Mouse (Mus musculus) neural tube, embryonic 15.5 days (tissue): Measurements from ENCODE around the gene Lcn9. TPM values are rescaled to one million over a fixed set of nuclear protein-coding genes. Genes with fewer than 3 reads are reported as not detected.
A peak's percentile ranks its signal among the peaks of the same experiment; 100 is the strongest.
"Not testable (repeated sequence)": the region's sequence is repeated elsewhere in the genome, so short reads cannot be mapped to it uniquely, and the experiment has no call there.

Experiments used
- ATAC-seq: fragments of 200-750 bp; cut with Nextera tagmentation; 2 replicates; pipeline ENCODE4 v1.8.0; 2017; ENCODE audit warnings: mild to moderate bottlenecking, moderate TSS enrichment, moderate library complexity; ENCODE audit not compliant: low FRiP score
- H3K27ac ChIP-seq: fragments of 300-500 bp; sonication (generic); replicated peaks from 2 replicates; pipeline ENCODE4 v1.5.1; 2015; ENCODE audit warnings: mild to moderate bottlenecking, inconsistent platforms
- H3K27me3 ChIP-seq: fragments of 300-500 bp; sonication (generic); replicated peaks from 2 replicates; pipeline ENCODE4 v1.6.1; 2015; ENCODE audit warnings: inconsistent platforms
- H3K36me3 ChIP-seq: fragments of 300-500 bp; sonication (generic); 2 replicates; pipeline ENCODE4 v1.6.1; 2015; ENCODE audit warnings: inconsistent platforms
- H3K4me1 ChIP-seq: fragments of 300-500 bp; sonication (generic); 2 replicates; pipeline ENCODE4 v1.6.1; 2015; ENCODE audit warnings: inconsistent platforms
- H3K4me2 ChIP-seq: fragments of 300-500 bp; sonication (generic); 2 replicates; pipeline ENCODE4 v1.6.1; 2015; ENCODE audit warnings: inconsistent platforms, mild to moderate bottlenecking, moderate library complexity
- H3K4me3 ChIP-seq: fragments of 300-500 bp; sonication (generic); replicated peaks from 2 replicates; pipeline ENCODE4 v1.5.1; 2015; ENCODE audit warnings: mild to moderate bottlenecking, inconsistent platforms
- H3K9ac ChIP-seq: fragments of 300-500 bp; sonication (generic); replicated peaks from 2 replicates; pipeline ENCODE4 v1.6.1; 2015; ENCODE audit warnings: mild to moderate bottlenecking, inconsistent platforms
- H3K9me3 ChIP-seq: fragments of 300-500 bp; sonication (generic); replicated peaks from 2 replicates; pipeline ENCODE4 v1.6.1; 2016; ENCODE audit warnings: inconsistent platforms
- WGBS: fragments of 180-500 bp; shearing (Covaris S2); methylation state at CpG from one replicate; pipeline ENCODE4 v1.1.7; 2015; ENCODE audit warnings: mixed read lengths; 5-methylcytosine and 5-hydroxymethylcytosine counted together
- polyA plus RNA-seq: library from polyadenylated mRNA; unstranded; fragments of >200 nt; fragmentation: Nextera tagmentation; extraction: Ambion mirVana; gene quantifications from 2 replicates; pipeline ENCODE4 v1.2.1, GENCODE M21; 2015

The Lcn9 gene
- polyA plus RNA-seq, 1 experiment from 2014 or later: not detected

GRCm38 (mm10) chr2:25811711-25812110, 11.2 kb upstream of the Lcn9 start:
- Histone ChIP-seq H3K4me1 (no peaks in the 10 kb centered on the region), H3K9ac (no peak overlapping the region), H3K27me3 (no peaks in the 10 kb centered on the region), H3K9me3 (no peaks in the 10 kb centered on the region), H3K4me3 (no peak overlapping the region), H3K36me3 (no peaks in the 10 kb centered on the region), H3K27ac (no peak overlapping the region), H3K4me2 (no peak overlapping the region)
- ATAC-seq: no peak
- 74% methylated on average over 2 of the region's 2 CpGs for WGBS

DNA sequence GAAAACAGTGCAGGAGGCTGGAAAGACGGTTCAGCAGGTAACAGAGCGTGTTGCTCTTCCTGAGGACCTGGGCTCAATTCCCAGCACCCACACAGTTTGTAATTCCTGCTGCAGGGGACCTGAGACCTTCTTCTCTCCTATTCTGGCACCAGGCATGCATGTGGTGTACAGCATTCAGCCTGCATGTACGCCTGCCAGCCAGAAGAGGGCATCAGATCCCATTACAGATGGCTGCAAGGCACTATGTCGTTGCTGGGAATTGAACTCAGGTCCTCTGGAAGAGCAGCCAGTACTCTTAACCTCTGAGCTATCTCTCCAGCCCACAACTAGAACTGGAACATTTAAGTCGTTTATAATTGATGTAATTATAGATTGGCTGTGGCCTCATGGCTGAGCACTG, 9.6 kb upstream of the Lcn9 start:
- ATAC-seq: no peak
- Histone ChIP-seq H3K27ac (no peak overlapping the region), H3K9me3 (no peaks in the 10 kb centered on the region), H3K4me2 (no peak overlapping the region), H3K4me1 (no peaks in the 10 kb centered on the region), H3K36me3 (no peaks in the 10 kb centered on the region), H3K9ac (no peak overlapping the region), H3K4me3 (no peak overlapping the region), H3K27me3 (no peaks in the 10 kb centered on the region)
- WGBS: 81% methylated on average over 5 of the region's 5 CpGs

GRCm38 (mm10) chr2:25815748-25816147, 7.2 kb upstream of the Lcn9 start, which contains the start of gene Glt6d1:
Gene Glt6d1, minus strand, starts transcription at chr2:25815848.
- not testable (repeated sequence) for H3K4me3 ChIP-seq, H3K9ac ChIP-seq, H3K27ac ChIP-seq, H3K36me3 ChIP-seq, H3K9me3 ChIP-seq, ATAC-seq, H3K4me2 ChIP-seq, H3K4me1 ChIP-seq, H3K27me3 ChIP-seq
- WGBS: 80% methylated on average over 1 of the region's 1 CpGs

GRCm38 (mm10) chr2:25824751-25825150, 1.8 kb downstream of the Lcn9 start:
- Histone ChIP-seq H3K9ac (no peak overlapping the region), H3K9me3 (no peaks in the 10 kb centered on the region), H3K27me3 (no peaks in the 10 kb centered on the region), H3K4me2 (no peak overlapping the region), H3K4me3 (no peak overlapping the region), H3K36me3 (no peaks in the 10 kb centered on the region), H3K4me1 (no peaks in the 10 kb centered on the region), H3K27ac (no peak overlapping the region)
- no peak for ATAC-seq
- 93% methylated on average over 3 of the region's 3 CpGs for WGBS

DNA sequence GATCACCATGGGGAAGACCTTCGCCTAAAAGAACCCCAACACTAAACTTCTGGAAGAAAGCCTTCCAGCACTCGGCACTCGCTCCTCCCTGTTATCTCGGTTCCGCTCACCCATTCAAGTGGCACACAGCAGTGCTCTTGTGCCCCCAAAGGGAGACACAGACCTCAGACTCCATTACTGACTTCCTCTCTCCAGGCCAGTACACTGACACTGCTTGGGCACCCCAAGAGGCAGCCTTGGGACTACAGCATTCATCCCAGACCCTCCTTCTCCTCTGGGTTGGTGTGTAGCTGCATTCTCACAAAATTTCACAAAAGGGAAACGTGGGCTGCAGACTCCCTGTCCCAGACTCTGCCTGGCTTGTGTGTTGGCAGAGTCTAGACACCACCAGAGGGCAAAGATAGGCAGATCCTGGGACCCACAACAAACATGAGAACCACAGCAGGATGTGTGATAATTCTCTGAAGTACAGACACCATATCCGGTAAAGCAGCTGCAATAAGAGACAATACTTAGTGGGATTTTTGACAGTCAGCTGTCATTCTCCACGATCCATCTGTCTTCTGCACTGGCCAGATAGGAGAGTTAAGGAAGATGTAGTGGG, 5.5 kb downstream of the Lcn9 start:
- no peak overlapping the region for H3K9ac ChIP-seq
- H3K4me1 ChIP-seq: no peaks in the 10 kb centered on the region
- no peaks in the 10 kb centered on the region for H3K27me3 ChIP-seq
- no peak overlapping the region for H3K4me2 ChIP-seq
- H3K9me3 ChIP-seq: no peaks in the 10 kb centered on the region
- no peak overlapping the region for H3K4me3 ChIP-seq
- ATAC-seq: no peak
- H3K36me3 ChIP-seq: no peaks in the 10 kb centered on the region
- WGBS: 88% methylated on average over 8 of the region's 8 CpGs
- no peak overlapping the region for H3K27ac ChIP-seq

- Histone ChIP-seq H3K9me3 (no peaks in the 10 kb centered on the region), H3K27ac (no peak overlapping the region), H3K4me3 (no peak overlapping the region), H3K4me1 (no peaks in the 10 kb centered on the region), H3K36me3 (no peaks in the 10 kb centered on the region), H3K27me3 (no peaks in the 10 kb centered on the region), H3K9ac (no peak overlapping the region), H3K4me2 (no peak overlapping the region)
- 83% methylated on average over 3 of the region's 3 CpGs for WGBS
- ATAC-seq: no peak
Measured at GRCm38 (mm10) chr2:25830786-25831185, 7.8 kb downstream of the Lcn9 start.

DNA sequence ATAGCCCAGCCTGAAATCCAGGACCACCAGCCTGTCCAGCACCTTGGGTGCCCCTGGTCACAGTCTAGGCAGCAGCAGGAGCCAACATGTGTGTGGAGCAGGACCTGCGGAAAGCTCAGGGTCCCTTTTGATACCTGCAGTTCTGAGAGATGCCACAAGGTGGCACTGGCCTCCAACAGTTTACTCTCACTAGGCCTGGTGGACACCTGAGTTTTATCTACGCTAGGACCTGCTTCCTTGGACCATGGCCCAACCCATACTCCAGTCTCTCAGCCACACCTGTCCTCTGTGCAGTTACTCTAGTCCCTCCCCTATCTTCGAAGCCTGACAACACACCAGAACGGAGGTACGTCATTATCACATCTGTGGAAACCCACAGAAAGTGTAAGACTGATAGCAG, 13.3 kb downstream of the Lcn9 start:
- H3K9ac ChIP-seq: no peak overlapping the region
- H3K36me3 ChIP-seq: no peaks in the 10 kb centered on the region
- H3K27me3 ChIP-seq: no peaks in the 10 kb centered on the region
- H3K27ac ChIP-seq: no peak overlapping the region
- WGBS: 46% methylated on average over 5 of the region's 5 CpGs
- H3K4me2 ChIP-seq: no peak overlapping the region
- H3K9me3 ChIP-seq: no peaks in the 10 kb centered on the region
- H3K4me1 ChIP-seq: no peaks in the 10 kb centered on the region
- ATAC-seq: peak; percentile 55
- H3K4me3 ChIP-seq: no peak overlapping the region

DNA sequence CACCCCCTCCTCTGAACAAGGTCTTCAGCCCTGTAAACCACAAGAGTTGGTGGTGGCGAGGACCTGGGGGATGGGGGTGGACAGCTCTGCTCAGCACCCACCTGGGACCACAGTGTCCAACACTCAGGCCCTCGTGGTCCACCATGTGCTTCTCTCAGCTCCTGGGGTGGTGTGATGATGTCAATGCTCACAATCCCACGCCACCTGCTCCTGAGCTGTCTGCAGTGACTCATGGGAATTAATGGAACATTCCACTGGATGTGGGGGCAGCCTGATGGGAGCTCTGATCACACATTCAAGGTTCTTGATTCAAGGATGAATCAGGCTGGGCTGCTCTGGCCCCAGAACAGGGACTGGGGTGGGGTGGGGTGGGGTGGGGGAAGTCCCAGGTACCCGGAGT, 19.2 kb downstream of the Lcn9 start:
- no peaks in the 10 kb centered on the region for H3K36me3 ChIP-seq
- no peak overlapping the region for H3K4me2 ChIP-seq
- ATAC-seq: no peak
- H3K9me3 ChIP-seq: no peaks in the 10 kb centered on the region
- no peak overlapping the region for H3K27ac ChIP-seq
- no peaks in the 10 kb centered on the region for H3K27me3 ChIP-seq
- H3K4me3 ChIP-seq: no peak overlapping the region
- H3K9ac ChIP-seq: no peak overlapping the region
- WGBS: 81% methylated on average over 4 of the region's 4 CpGs
- no peaks in the 10 kb centered on the region for H3K4me1 ChIP-seq

DNA sequence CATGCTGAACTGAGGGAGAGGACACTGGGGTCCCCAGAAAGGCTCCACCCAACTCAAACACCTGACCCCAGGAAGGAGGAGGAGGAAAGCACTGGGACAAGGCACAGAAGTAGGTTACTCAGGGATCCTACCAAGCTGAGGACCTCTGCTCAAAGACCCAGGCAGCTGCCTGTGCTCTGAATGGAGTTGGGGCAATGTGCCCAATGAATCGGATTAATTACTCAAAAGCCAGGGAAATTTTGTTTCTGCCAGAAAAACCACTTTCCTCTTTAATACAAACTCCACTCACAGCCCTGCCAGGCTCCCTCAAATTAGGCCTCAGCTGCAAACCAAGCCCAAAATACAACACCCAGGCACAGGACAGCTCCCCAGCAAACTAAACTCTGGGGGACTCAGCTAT, 19.8 kb downstream of the Lcn9 start:
- Histone ChIP-seq H3K9me3 (no peaks in the 10 kb centered on the region), H3K9ac (no peak overlapping the region), H3K27me3 (no peaks in the 10 kb centered on the region), H3K27ac (no peak overlapping the region), H3K36me3 (no peaks in the 10 kb centered on the region), H3K4me3 (no peak overlapping the region), H3K4me2 (no peak overlapping the region), H3K4me1 (no peaks in the 10 kb centered on the region)
- 45% methylated on average over 1 of the region's 1 CpGs for WGBS
- no peak for ATAC-seq

DNA sequence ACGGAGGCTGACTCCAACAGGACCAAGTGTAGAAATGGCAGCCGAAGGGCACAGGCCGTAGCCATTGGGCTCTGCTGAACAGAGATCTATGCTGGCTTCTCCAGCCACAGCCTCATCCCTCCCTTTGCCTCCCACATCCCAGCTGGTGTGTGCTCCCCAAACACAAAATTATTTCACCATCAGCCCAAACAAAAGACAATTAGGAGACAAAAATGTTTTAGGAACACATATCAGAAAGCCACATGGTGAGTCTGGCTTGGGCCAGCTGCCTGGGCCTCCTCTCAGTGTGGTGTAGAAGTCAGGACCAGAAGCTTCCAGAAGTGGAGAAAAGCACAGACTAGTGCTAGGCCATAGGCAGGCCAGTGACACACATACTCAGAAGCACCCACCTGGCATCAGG, 21.1 kb downstream of the Lcn9 start:
- H3K9ac ChIP-seq: no peak overlapping the region
- no peaks in the 10 kb centered on the region for H3K36me3 ChIP-seq
- H3K9me3 ChIP-seq: no peaks in the 10 kb centered on the region
- 91% methylated on average over 3 of the region's 3 CpGs for WGBS
- no peak overlapping the region for H3K27ac ChIP-seq
- H3K27me3 ChIP-seq: no peaks in the 10 kb centered on the region
- no peaks in the 10 kb centered on the region for H3K4me1 ChIP-seq
- no peak overlapping the region for H3K4me3 ChIP-seq
- no peak overlapping the region for H3K4me2 ChIP-seq
- no peak for ATAC-seq

GRCm38 (mm10) chr2:25846516-25846915, 23.6 kb downstream of the Lcn9 start:
- Histone ChIP-seq H3K27me3 (no peaks in the 10 kb centered on the region), H3K4me1 (no peaks in the 10 kb centered on the region), H3K4me3 (no peak overlapping the region), H3K9ac (no peak overlapping the region), H3K9me3 (no peaks in the 10 kb centered on the region), H3K36me3 (no peaks in the 10 kb centered on the region), H3K27ac (no peak overlapping the region), H3K4me2 (no peak overlapping the region)
- WGBS: 87% methylated on average over 8 of the region's 8 CpGs
- no peak for ATAC-seq

- 86% methylated on average over 16 of the region's 16 CpGs for WGBS
- Histone ChIP-seq H3K4me1 (no peaks in the 10 kb centered on the region), H3K9me3 (no peaks in the 10 kb centered on the region), H3K36me3 (no peaks in the 10 kb centered on the region), H3K4me3 (no peak within 1 kb of the TSS), H3K27me3 (no peaks in the 10 kb centered on the region), H3K9ac (no peak within 1 kb of the TSS), H3K4me2 (no peak within 1 kb of the TSS), H3K27ac (no peak within 1 kb of the TSS)
- ATAC-seq: no peak
Measured at GRCm38 (mm10) chr2:25847226-25847625, 24.3 kb downstream of the Lcn9 start, which contains the start of gene Sohlh1. Gene Sohlh1, minus strand, starts transcription at chr2:25847248.

DNA sequence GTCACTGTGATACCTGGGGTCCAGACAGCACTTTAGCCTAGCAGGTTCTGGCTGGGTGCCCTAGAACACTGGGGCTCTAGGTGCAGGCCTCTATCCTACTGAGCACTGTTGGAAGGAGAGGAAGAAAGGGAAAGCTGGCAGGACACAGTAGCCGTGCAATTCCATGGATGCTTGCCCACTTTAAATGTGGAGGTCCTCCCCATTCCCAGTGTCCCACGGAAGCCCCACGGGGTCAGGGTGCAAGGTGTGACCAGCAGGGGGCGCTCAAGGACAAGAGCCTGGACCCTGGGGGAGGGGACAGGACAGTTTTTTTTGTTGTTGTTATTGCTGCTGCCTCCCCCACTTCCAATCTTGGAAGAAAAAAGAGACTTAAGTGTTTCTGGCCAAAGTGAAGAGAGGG, 27.4 kb downstream of the Lcn9 start:
- H3K9me3 ChIP-seq: no peaks in the 10 kb centered on the region
- WGBS: 9% methylated on average over 4 of the region's 4 CpGs
- H3K4me1 ChIP-seq: 0 out of 2 replicates have a peak, but pooled peaks cover 3% of the 10 kb centered on the region
- H3K4me3 ChIP-seq: no peak overlapping the region
- H3K27ac ChIP-seq: no peak overlapping the region
- H3K27me3 ChIP-seq: no peaks in the 10 kb centered on the region
- ATAC-seq: no peak
- H3K9ac ChIP-seq: no peak overlapping the region
- no peak overlapping the region for H3K4me2 ChIP-seq
- H3K36me3 ChIP-seq: no peaks in the 10 kb centered on the region
